Mouse (Mus musculus): ENCODE measurements around the gene Rsl1.
"Not testable (repeated sequence)": the region's sequence is repeated elsewhere in the genome, so short reads cannot be mapped to it uniquely, and the experiment has no call there.

- TF ChIP-seq GATA1 (IDR thresholded peaks at IDR 0.05; ENCODE audit: borderline replicate concordance, low read length); FLI1 (IDR thresholded peaks at IDR 0.05; ENCODE audit: low read length): not testable (repeated sequence)
These were observed 6.9 kb upstream of the Rsl1 start for GRCm38 (mm10) chr13:67166122-67166521.
